Mouse (Mus musculus) spleen, adult 2 months (tissue): ENCODE measurements around the gene Erlin1.

Experiments
- CTCF ChIP-seq: fragments of 200-500 bp; IDR thresholded peaks from 2 replicates; pipeline ENCODE4 v1.5.1; 2011; ENCODE audit warnings: mild to moderate bottlenecking, inconsistent platforms; ENCODE audit not compliant: insufficient read depth, insufficient read length, insufficient replicate concordance; ENCODE audit errors: extremely low read depth
- POLR2A ChIP-seq: fragments of 200-500 bp; IDR thresholded peaks from 2 replicates; pipeline ENCODE4 v1.6.1; 2011; ENCODE audit warnings: low read depth, low read length, inconsistent platforms

- TF ChIP-seq POLR2A (no peak), CTCF (no peak)
These were observed 23.7 kb downstream of the Erlin1 start for GRCm38 (mm10) chr19:44045847-44046246.
